Mouse (Mus musculus) frontal cortex, postnatal 14 days (tissue): ENCODE measurements around the gene Prpf18.

Experiments
- DNase-seq, 2 experiments: peaks; one replicate each; pipeline ENCODE4 v3.0.0; 2022; ENCODE audit warnings: low spot score in 2 of 2

The Prpf18 gene

GRCm38 (mm10) chr2:4575975-4576374, 75.9 kb downstream of the Prpf18 start:
- no peak for DNase-seq

- no peak for DNase-seq
Measured at GRCm38 (mm10) chr2:4575163-4575562, 76.8 kb downstream of the Prpf18 start.

GRCm38 (mm10) chr2:4574251-4574650, 77.7 kb downstream of the Prpf18 start:
- DNase-seq, result no peak

- DNase-seq, result no peak
Measured at GRCm38 (mm10) chr2:4573386-4573785, 78.5 kb downstream of the Prpf18 start.

- no peak for DNase-seq
Measured at GRCm38 (mm10) chr2:4572498-4573263, 79.2 kb downstream of the Prpf18 start.
